In the genomic region with DNA sequence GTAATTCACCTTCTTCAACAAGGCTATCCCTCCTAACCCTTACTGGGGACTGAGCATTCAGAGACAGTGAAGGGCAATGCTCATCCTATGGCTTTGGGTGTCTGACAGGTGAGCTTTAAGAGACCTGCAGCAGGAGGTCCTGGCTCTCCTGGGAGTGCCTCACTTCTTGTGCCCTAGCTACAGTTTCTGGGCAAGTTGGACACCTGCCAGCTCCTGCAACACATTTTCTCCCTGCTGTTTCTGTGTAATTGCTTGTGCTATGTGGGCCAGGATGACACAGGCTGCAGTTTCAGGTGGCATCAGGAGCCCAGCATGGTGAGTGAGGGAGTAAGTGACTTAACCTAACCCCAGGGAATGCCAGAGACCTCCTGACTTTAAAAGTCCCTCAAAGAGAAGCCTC, we compare ENCODE assay signal across 24 mouse cellular contexts. TPM values are rescaled to one million over a fixed set of nuclear protein-coding genes. Genes with fewer than 3 reads are reported as not detected.
A peak's percentile ranks its signal among the peaks of the same experiment; 100 is the strongest.
DNase-seq lines count a peak whose midpoint lies in the region; ATAC-seq and TF ChIP-seq lines count a peak whose summit lies in the region.
"Had no signal": no experiment of that assay in that cellular context is flagged by ENCODE, and none has a peak within 500 bp of the region (broad histone marks: within the 10 kb centered on the region; RNA-seq: fewer than 3 reads in every experiment).

No protein-coding gene starts in this region.

- TF ChIP-seq CTCF in hindbrain, postnatal 0 days (IDR thresholded peaks at IDR 0.05; ENCODE audit: low read depth), result no peak

- H3K27ac ChIP-seq in hindbrain, postnatal 0 days, result no peak overlapping the region
- no peak overlapping the region for H3K27ac ChIP-seq in hindbrain, embryonic 12.5 days
- H3K27ac ChIP-seq in neural tube, embryonic 15.5 days (replicated peaks), result no peak overlapping the region
- H3K27ac ChIP-seq: kidney, embryonic 15.5 days; liver, embryonic 14.5 days; neural tube, embryonic 12.5 days; stomach, postnatal 0 days had no signal

- H3K4me2 ChIP-seq in hindbrain, postnatal 0 days (ENCODE audit: low read depth, low read length), result no peak overlapping the region
- H3K4me2 ChIP-seq in hindbrain, embryonic 12.5 days (replicated peaks), result no peak overlapping the region
- H3K4me2 ChIP-seq in neural tube, embryonic 15.5 days, result no peak overlapping the region
- H3K4me2 ChIP-seq: heart, embryonic 11.5 days; hindbrain, embryonic 15.5 days; kidney, embryonic 15.5 days; midbrain, embryonic 11.5 days; neural tube, embryonic 12.5 days had no signal

- H3K27me3 ChIP-seq in hindbrain, postnatal 0 days (ENCODE audit: insufficient read depth, low read length), result no peaks in the 10 kb centered on the region
- H3K27me3 ChIP-seq in hindbrain, embryonic 12.5 days, result no peaks in the 10 kb centered on the region
- no peaks in the 10 kb centered on the region for H3K27me3 ChIP-seq in neural tube, embryonic 15.5 days (replicated peaks)
- H3K27me3 ChIP-seq: hindbrain, embryonic 15.5 days; kidney, embryonic 15.5 days; neural tube, embryonic 12.5 days; Patski had no signal

- H3K9ac ChIP-seq in hindbrain, postnatal 0 days (replicated peaks; ENCODE audit: low read length), result no peak overlapping the region
- H3K9ac ChIP-seq in hindbrain, embryonic 12.5 days, result no peak overlapping the region
- H3K9ac ChIP-seq in neural tube, embryonic 15.5 days (replicated peaks), result no peak overlapping the region
- H3K9ac ChIP-seq: forebrain, postnatal 0 days; hindbrain, embryonic 15.5 days; kidney, embryonic 15.5 days; liver, embryonic 14.5 days; neural tube, embryonic 12.5 days had no signal

- peak; percentile 40 for DNase-seq in hindbrain, postnatal 0 days (ENCODE audit: low spot score)
- peak; percentile 22 for DNase-seq in Muller cell, postnatal 12 days (ENCODE audit: inconsistent ontology term)
- peak; percentile 87 for DNase-seq in cerebellum, adult 11-12 months
- peak; percentile 75 to 76 for DNase-seq in cerebellum, postnatal 14 days
- no peak for DNase-seq in left cerebral cortex, adult 9 months (ENCODE audit: low spot score in 2 of 2)
- DNase-seq: adrenal gland, postnatal 10 days; forebrain, postnatal 0 days; heart, postnatal 14 days; kidney, postnatal 4 days had no signal

- no peak for ATAC-seq in hindbrain, postnatal 0 days
- no peak for ATAC-seq in hindbrain, embryonic 12.5 days (ENCODE audit: low FRiP score)
- no peak for ATAC-seq in neural tube, embryonic 15.5 days (ENCODE audit: low FRiP score)
- ATAC-seq: forebrain, postnatal 0 days; intestine, embryonic 16.5 days; lung, postnatal 0 days; Patski had no signal

- H3K9me3 ChIP-seq in hindbrain, postnatal 0 days (ENCODE audit: low read length), result no peaks in the 10 kb centered on the region
- H3K9me3 ChIP-seq in hindbrain, embryonic 12.5 days (replicated peaks), result no peaks in the 10 kb centered on the region
- no peaks in the 10 kb centered on the region for H3K9me3 ChIP-seq in neural tube, embryonic 15.5 days (replicated peaks)
- H3K9me3 ChIP-seq: hindbrain, embryonic 15.5 days; kidney, embryonic 15.5 days; neural tube, embryonic 12.5 days had no signal

- no peak overlapping the region for H3K4me3 ChIP-seq in hindbrain, postnatal 0 days (ENCODE audit: low read length)
- no peak overlapping the region for H3K4me3 ChIP-seq in hindbrain, embryonic 12.5 days
- H3K4me3 ChIP-seq in neural tube, embryonic 15.5 days (replicated peaks), result no peak overlapping the region
- H3K4me3 ChIP-seq: hindbrain, embryonic 15.5 days; kidney, embryonic 15.5 days; neural tube, embryonic 12.5 days had no signal

- H3K36me3 ChIP-seq in hindbrain, postnatal 0 days (ENCODE audit: insufficient read depth, low read length), result peaks cover 17% of the 10 kb centered on the region; the same call in 1 of the 2 replicates
- peaks cover 62% of the 10 kb centered on the region for H3K36me3 ChIP-seq in hindbrain, embryonic 12.5 days
- peaks cover 33% of the 10 kb centered on the region for H3K36me3 ChIP-seq in neural tube, embryonic 15.5 days

- 0 out of 2 replicates have a peak, but pooled peaks cover 5% of the 10 kb centered on the region for H3K4me1 ChIP-seq in hindbrain, postnatal 0 days (ENCODE audit: insufficient read depth, low read length)
- H3K4me1 ChIP-seq in hindbrain, embryonic 12.5 days, result peaks cover 12% of the 10 kb centered on the region
- peaks cover 19% of the 10 kb centered on the region for H3K4me1 ChIP-seq in neural tube, embryonic 15.5 days
- H3K4me1 ChIP-seq: kidney, embryonic 15.5 days had no signal

RNA-seq across cellular contexts. Expression of a gene that starts 45.3 kb away (rescaled TPM):
- total RNA-seq in hindbrain, postnatal 0 days (2014; rRNA removed), result not detected in 2 replicates
- polyA plus RNA-seq in hindbrain, postnatal 0 days (2015; fragmentation: Nextera tagmentation; extraction: Ambion mirVana), result 0.58 and 1.3 TPM in 2 replicates
- polyA plus RNA-seq in hindbrain, embryonic 12.5 days (2016; fragmentation: Nextera tagmentation; extraction: Ambion mirVana), result 0.27 TPM in 1 of 2 replicates, not detected in the other
- 0.61 and 0.67 TPM in 2 replicates for polyA plus RNA-seq in neural tube, embryonic 15.5 days (2015; fragmentation: Nextera tagmentation; extraction: Ambion mirVana)
- total RNA-seq: adrenal gland, postnatal 10 days; forebrain, postnatal 0 days; gastrocnemius, adult 18-20 months; heart, postnatal 14 days had no signal
- polyA plus RNA-seq: cortical plate, adult 2 months; embryonic facial prominence, embryonic 11.5 days; heart, embryonic 11.5 days; intestine, embryonic 16.5 days; kidney, embryonic 15.5 days; liver, embryonic 14.5 days; midbrain, embryonic 11.5 days; Patski; stomach, postnatal 0 days had no signal

Comparison
In these comparisons a context has a peak if more than half of its experiments do, and no peak if none do; other contexts are left out.
1. DNase-seq: peak in hindbrain, postnatal 0 days (single experiment), Muller cell, postnatal 12 days (single experiment), cerebellum, adult 11-12 months (single experiment) and cerebellum, postnatal 14 days (2 of 2); none in left cerebral cortex, adult 9 months (0 of 2).